Mouse (Mus musculus) heart, adult 2 months (tissue): ENCODE measurements around the gene Etfrf1.

Experiments
- CTCF ChIP-seq: fragments of 200-600 bp; IDR thresholded peaks from 2 replicates; pipeline ENCODE4 v1.8.1; 2022; ENCODE audit warnings: antibody characterized with exemption, mild to moderate bottlenecking, moderate library complexity
- EP300 ChIP-seq: fragments of 200-500 bp; IDR thresholded peaks from 2 replicates; pipeline ENCODE4 v1.6.1; 2011; ENCODE audit warnings: low read depth, low read length, control low read depth; ENCODE audit not compliant: insufficient read depth
- POLR2A ChIP-seq: fragments of 200-500 bp; IDR thresholded peaks from 2 replicates; pipeline ENCODE4 v1.6.1; 2011; ENCODE audit warnings: mild to moderate bottlenecking, low read depth, low read length, control low read depth; ENCODE audit not compliant: insufficient read depth

DNA sequence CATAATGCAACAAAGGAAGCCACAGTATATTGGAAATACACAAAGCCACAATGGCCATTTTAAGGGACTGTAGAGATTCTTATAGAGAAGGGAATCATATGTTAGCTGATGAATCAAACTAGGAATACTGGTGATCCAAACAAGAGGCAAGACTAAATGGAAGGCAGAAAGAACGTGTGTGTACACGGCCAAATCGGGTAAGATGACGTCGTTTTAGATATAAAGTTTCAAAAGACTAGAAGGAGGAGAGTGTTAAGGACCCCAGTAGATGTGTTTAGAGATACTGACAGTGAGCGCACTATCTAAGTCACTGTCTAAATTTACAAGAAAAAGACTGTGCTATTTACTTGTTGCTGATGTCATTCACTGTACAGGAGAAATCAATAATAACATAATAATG, 13.3 kb downstream of the Etfrf1 start:
- TF ChIP-seq CTCF (no peak), POLR2A (no peak), EP300 (no peak)
